Mouse (Mus musculus): Measurements from ENCODE around the gene Tor3a. TPM values are rescaled to one million over a fixed set of nuclear protein-coding genes. Genes with fewer than 3 reads are reported as not detected.

The Tor3a gene
- total RNA-seq (2021), result 1 to 10 TPM; 5.0 to 8.5 TPM
- long read RNA-seq, partial matches to known transcripts, result 0 of 4 reads
- long read RNA-seq, other reads (novel, unspliced or antisense), result 1 of 4 reads

- peak; percentile 62 to 75 for DNase-seq (ENCODE audit: low spot score in 2 of 2)
Measured at GRCm38 (mm10) chr1:156674195-156675000, at the start of gene Tor3a. Tor3a (minus strand) TSS chr1:156674356.

GRCm38 (mm10) chr1:156722089-156722488, 47.9 kb upstream of the Tor3a start:
- no peak for DNase-seq (ENCODE audit: low spot score in 2 of 2)

GRCm38 (mm10) chr1:156720046-156720445, 45.9 kb upstream of the Tor3a start:
- DNase-seq (ENCODE audit: low spot score in 2 of 2), result no peak

- DNase-seq (ENCODE audit: low spot score in 2 of 2), result peak; percentile 94 to 98
Measured at GRCm38 (mm10) chr1:156718950-156719805, 45.0 kb upstream of the Tor3a start, which contains the start of gene Fam20b. Fam20b (minus strand) TSS chr1:156719086.

- DNase-seq (ENCODE audit: low spot score in 2 of 2), result peak; percentile 54 to 65
Measured at GRCm38 (mm10) chr1:156718286-156718949, 44.3 kb upstream of the Tor3a start.

- no peak for DNase-seq (ENCODE audit: low spot score in 2 of 2)
Measured at GRCm38 (mm10) chr1:156717751-156718285, 43.7 kb upstream of the Tor3a start.

- DNase-seq (ENCODE audit: low spot score in 2 of 2), result no peak
Measured at GRCm38 (mm10) chr1:156716681-156717080, 42.5 kb upstream of the Tor3a start.

GRCm38 (mm10) chr1:156710472-156711098, 36.4 kb upstream of the Tor3a start:
- DNase-seq (ENCODE audit: low spot score in 2 of 2), result no peak

- no peak for DNase-seq (ENCODE audit: low spot score in 2 of 2)
Measured at GRCm38 (mm10) chr1:156708672-156709071, 34.5 kb upstream of the Tor3a start.

GRCm38 (mm10) chr1:156705696-156706285, 31.6 kb upstream of the Tor3a start:
- DNase-seq (ENCODE audit: low spot score in 2 of 2), result no peak

GRCm38 (mm10) chr1:156703444-156703843, 29.3 kb upstream of the Tor3a start:
- no peak for DNase-seq (ENCODE audit: low spot score in 2 of 2)

- no peak for DNase-seq (ENCODE audit: low spot score in 2 of 2)
Measured at GRCm38 (mm10) chr1:156702151-156702550, 28.0 kb upstream of the Tor3a start.

- DNase-seq (ENCODE audit: low spot score in 2 of 2), result no peak
Measured at GRCm38 (mm10) chr1:156686025-156686661, 12.0 kb upstream of the Tor3a start.

- DNase-seq (ENCODE audit: low spot score in 2 of 2), result no peak
Measured at GRCm38 (mm10) chr1:156679599-156679998, 5.4 kb upstream of the Tor3a start.

GRCm38 (mm10) chr1:156677230-156677629, 3.1 kb upstream of the Tor3a start:
- DNase-seq (ENCODE audit: low spot score in 2 of 2), result no peak

GRCm38 (mm10) chr1:156676596-156676995, 2.4 kb upstream of the Tor3a start:
- no peak for DNase-seq (ENCODE audit: low spot score in 2 of 2)

- peak; percentile 57 to 63 for DNase-seq (ENCODE audit: low spot score in 2 of 2)
Measured at GRCm38 (mm10) chr1:156676171-156676570, 2.0 kb upstream of the Tor3a start.

- peak; percentile 28 to 39 for DNase-seq (ENCODE audit: low spot score in 2 of 2)
Measured at GRCm38 (mm10) chr1:156673476-156674194, 521 bp downstream of the Tor3a start.

Measured in layer of hippocampus, postnatal 10 days (tissue).